Mouse (Mus musculus) adrenal gland, adult 2 months (tissue): ENCODE results near the gene Slc13a5. TPM values are rescaled to one million over a fixed set of nuclear protein-coding genes. Genes with fewer than 3 reads are reported as not detected.
A peak's percentile ranks its signal among the peaks of the same experiment; 100 is the strongest.

Experiments used
- DNase-seq: peaks from one replicate; pipeline ENCODE4 v3.0.0; 2021
- polyA plus RNA-seq: library from polyadenylated mRNA; depleted of rRNA; stranded (reverse); fragments of >200 nt; gene quantifications from 2 replicates; pipeline ENCODE4 v1.2.3, GENCODE M21; 2012
- total RNA-seq, 2 experiments: library from RNA; stranded (reverse); gene quantifications; 2 replicates each; pipeline ENCODE4 v1.2.3; 2021

Slc13a5 gene
- total and polyA plus RNA-seq, 3 experiments = 0.12 to 0.38 (median 0.20) TPM

- DNase-seq = peak; percentile 52
Observed at GRCm38 (mm10) chr11:72265483-72265882, 1.5 kb downstream of the Slc13a5 start.

- no peak for DNase-seq
Observed at GRCm38 (mm10) chr11:72256441-72256840, 10.6 kb downstream of the Slc13a5 start.

- DNase-seq = no peak
Observed at GRCm38 (mm10) chr11:72255629-72256028, 11.4 kb downstream of the Slc13a5 start.

GRCm38 (mm10) chr11:72245196-72245753 lies 21.7 kb downstream of the Slc13a5 start:
- no peak for DNase-seq

- no peak for DNase-seq
Observed at GRCm38 (mm10) chr11:72240062-72240860, 26.8 kb downstream of the Slc13a5 start.

GRCm38 (mm10) chr11:72234013-72234412 lies 33.0 kb downstream of the Slc13a5 start:
- DNase-seq = peak; percentile 12

- DNase-seq = no peak
Observed at GRCm38 (mm10) chr11:72232991-72233390, 34.0 kb downstream of the Slc13a5 start.

GRCm38 (mm10) chr11:72232068-72232467 lies 35.0 kb downstream of the Slc13a5 start:
- DNase-seq = no peak

GRCm38 (mm10) chr11:72228513-72228912 lies 38.5 kb downstream of the Slc13a5 start:
- DNase-seq = no peak

GRCm38 (mm10) chr11:72226901-72227300 lies 40.1 kb downstream of the Slc13a5 start:
- no peak for DNase-seq

GRCm38 (mm10) chr11:72226020-72226791 lies 40.8 kb downstream of the Slc13a5 start:
- DNase-seq = peak; percentile 9

GRCm38 (mm10) chr11:72224865-72225264 lies 42.2 kb downstream of the Slc13a5 start:
- DNase-seq = peak; percentile 64

GRCm38 (mm10) chr11:72223414-72223813 lies 43.6 kb downstream of the Slc13a5 start:
- no peak for DNase-seq

GRCm38 (mm10) chr11:72221278-72221677 lies 45.7 kb downstream of the Slc13a5 start:
- DNase-seq = peak; percentile 57

GRCm38 (mm10) chr11:72217116-72217515 lies 49.9 kb downstream of the Slc13a5 start:
- DNase-seq = no peak

GRCm38 (mm10) chr11:72215410-72215797 lies 51.6 kb downstream of the Slc13a5 start, which contains the start of gene Med31:
TSS of gene Med31 (minus strand) at chr11:72215592.
- DNase-seq = peak; percentile 90

GRCm38 (mm10) chr11:72214591-72215409 lies 52.2 kb downstream of the Slc13a5 start:
- peak; percentile 96 for DNase-seq

- no peak for DNase-seq
Observed at GRCm38 (mm10) chr11:72207834-72208377, 59.1 kb downstream of the Slc13a5 start.

- peak; percentile 94 for DNase-seq
Observed at GRCm38 (mm10) chr11:72207204-72207833, 59.7 kb downstream of the Slc13a5 start, which contains the start of the genes 4933427D14Rik and Txndc17. TSS of gene 4933427D14Rik (minus strand) at chr11:72207459. TSS of gene Txndc17 (plus strand) at chr11:72207547.

GRCm38 (mm10) chr11:72206341-72207203 lies 60.5 kb downstream of the Slc13a5 start, which contains the start of gene Gm43951:
TSS of gene Gm43951 (minus strand) at chr11:72206840.
- peak; percentile 43 for DNase-seq
